Mouse (Mus musculus): ENCODE measurements at regions not wholly inside any gene's neighbourhood (a gene's known extent, or its start where the extent isn't known, plus 50 kb on each side); places are given as distances from the start of the nearest gene placed in this dataset.

- no peak for DNase-seq (ENCODE audit: low spot score in 2 of 2)
These were observed 50.4 kb upstream of the Sox13 start for GRCm38 (mm10) chr1:133474546-133474945.
